Mouse (Mus musculus): ENCODE data around the gene Rnasek.
A peak's percentile ranks its signal among the peaks of the same experiment; 100 is the strongest.

Rnasek gene

GRCm38 (mm10) chr11:70235254-70235900 lies 4.3 kb downstream of the Rnasek start:
- peak; percentile 53 for DNase-seq

GRCm38 (mm10) chr11:70234497-70234896 lies 5.1 kb downstream of the Rnasek start:
- peak; percentile 39 for DNase-seq

DNA sequence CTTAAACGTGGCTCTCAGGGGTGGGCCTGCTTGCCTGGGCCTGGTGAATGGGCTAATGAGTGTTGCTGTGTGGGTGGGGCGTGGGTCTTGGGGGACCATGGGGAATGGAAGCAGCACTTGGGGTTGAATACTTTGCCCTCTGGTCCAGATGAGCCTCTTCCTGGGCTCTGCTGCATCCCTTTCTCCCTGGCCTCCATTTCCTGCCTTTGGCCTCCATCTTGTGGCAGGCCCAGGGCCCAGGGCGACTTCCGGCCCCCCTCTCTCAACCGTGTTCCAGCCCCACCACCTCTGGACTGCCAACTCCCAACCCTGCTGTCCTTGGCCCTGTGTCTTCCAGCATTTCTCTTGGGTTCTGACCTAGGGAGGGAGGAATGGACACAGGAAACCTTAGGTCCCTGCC lies 5.6 kb downstream of the Rnasek start:
- DNase-seq, result peak; percentile 53

- DNase-seq, result peak; percentile 69
Measured at GRCm38 (mm10) chr11:70233016-70233415, 6.6 kb downstream of the Rnasek start.

GRCm38 (mm10) chr11:70232546-70232945 lies 7.1 kb downstream of the Rnasek start:
- DNase-seq, result peak; percentile 82

DNA sequence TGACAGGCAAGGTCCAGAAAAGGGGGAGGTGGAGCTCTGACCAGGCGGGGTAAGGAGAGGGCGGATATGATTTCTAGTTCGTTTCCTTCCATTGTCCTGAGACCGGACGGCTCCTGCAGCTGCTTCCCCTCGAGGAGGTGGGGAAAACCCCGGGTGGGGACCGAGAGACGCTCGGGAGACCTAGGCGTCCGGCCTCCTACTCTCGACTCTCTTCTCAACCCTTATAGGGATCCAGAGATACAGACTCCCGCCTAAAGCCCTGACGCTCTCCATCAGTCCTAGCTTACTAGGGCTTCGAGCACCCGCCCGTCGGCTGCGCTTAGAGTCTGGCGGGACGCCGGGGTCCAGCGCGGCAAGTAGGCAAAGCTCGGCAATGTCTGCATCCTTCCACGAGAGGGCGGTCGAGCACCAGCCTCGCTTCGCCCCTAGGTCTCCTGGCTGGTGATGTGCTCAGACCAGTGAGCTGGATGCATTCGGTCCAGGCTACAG lies 9.4 kb downstream of the Rnasek start:
- peak; percentile 81 for DNase-seq

GRCm38 (mm10) chr11:70229260-70230010 lies 10.2 kb downstream of the Rnasek start, which contains the start of gene Bcl6b:
Gene Bcl6b, minus strand, starts transcription at chr11:70229798.
- peak; percentile 50 for DNase-seq

DNA sequence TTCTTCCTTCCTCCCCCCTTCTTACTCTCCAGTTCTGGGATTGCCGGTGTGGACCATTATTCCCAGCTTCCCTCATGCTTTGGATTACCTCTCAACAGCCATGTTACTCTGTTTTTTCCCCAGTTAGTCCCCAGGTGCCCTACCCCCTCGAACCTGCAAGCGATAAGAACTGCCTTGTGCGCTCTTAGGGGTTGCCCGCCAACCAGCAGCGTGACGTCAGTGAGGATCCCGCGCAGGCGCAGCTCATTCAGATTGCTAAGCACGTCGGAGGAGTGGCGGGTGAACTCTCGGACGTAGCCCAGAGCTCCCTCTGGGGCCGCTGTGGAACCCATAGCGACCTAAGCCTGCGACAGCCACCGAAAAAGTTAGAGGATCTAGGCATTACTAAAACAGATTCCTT lies 10.8 kb downstream of the Rnasek start:
- DNase-seq, result peak; percentile 87

DNA sequence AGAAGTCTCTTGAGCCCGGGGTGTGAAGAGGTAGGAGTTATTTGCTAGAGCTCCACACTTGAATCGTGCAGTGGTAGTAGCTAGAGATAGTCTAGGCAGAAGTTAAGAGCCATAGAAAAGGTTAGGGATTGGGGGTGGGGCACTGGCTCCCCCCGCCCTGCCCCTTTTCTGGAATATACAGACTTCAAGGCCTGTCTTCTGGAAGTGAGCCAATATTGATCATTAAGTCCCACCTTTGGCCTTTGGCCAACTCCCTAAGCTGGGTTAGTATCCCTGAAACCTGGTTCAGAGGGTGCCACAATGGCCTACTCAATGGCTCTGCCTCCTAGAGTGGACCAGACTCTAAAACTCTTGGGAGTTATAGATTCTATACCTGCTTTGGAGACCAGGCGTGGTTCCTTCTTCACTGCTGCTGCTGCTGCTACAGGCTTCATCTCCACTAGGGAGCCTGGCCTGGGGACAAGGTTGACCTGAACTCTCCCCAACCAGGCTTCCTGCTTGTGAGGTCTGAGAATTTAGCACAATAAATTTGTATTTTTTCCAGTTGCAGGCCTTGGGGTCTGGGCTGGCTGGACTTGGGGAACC lies 11.9 kb downstream of the Rnasek start:
- peak; percentile 63 for DNase-seq

- DNase-seq, result peak; percentile 36
Measured at GRCm38 (mm10) chr11:70227126-70227525, 12.5 kb downstream of the Rnasek start.

- peak; percentile 60 for DNase-seq
Measured at GRCm38 (mm10) chr11:70226602-70226890, 13.1 kb downstream of the Rnasek start.

GRCm38 (mm10) chr11:70225798-70226601 lies 13.6 kb downstream of the Rnasek start:
- DNase-seq, result peak; percentile 51

DNA sequence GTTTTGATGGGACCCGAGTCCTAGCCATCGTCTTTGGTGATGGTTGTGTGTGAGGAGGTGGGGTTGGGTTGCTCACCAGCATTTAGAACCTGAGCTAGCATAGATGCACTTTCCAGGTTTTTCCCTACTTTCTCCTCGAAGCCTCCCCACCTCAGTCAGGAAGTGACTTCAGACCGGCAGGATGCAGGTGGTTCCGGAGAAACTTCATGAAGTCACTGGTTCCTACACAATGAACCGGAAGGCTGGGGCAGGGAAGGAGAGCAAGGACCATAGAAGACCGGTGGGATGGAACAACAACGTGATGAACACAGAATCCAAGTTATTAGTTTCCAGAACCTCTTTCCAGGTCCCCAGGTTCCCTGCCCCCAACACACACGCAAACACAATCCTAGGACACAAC lies 15.9 kb downstream of the Rnasek start:
- DNase-seq, result peak; percentile 24

GRCm38 (mm10) chr11:70221603-70222500 lies 17.8 kb downstream of the Rnasek start:
- peak; percentile 60 for DNase-seq

DNA sequence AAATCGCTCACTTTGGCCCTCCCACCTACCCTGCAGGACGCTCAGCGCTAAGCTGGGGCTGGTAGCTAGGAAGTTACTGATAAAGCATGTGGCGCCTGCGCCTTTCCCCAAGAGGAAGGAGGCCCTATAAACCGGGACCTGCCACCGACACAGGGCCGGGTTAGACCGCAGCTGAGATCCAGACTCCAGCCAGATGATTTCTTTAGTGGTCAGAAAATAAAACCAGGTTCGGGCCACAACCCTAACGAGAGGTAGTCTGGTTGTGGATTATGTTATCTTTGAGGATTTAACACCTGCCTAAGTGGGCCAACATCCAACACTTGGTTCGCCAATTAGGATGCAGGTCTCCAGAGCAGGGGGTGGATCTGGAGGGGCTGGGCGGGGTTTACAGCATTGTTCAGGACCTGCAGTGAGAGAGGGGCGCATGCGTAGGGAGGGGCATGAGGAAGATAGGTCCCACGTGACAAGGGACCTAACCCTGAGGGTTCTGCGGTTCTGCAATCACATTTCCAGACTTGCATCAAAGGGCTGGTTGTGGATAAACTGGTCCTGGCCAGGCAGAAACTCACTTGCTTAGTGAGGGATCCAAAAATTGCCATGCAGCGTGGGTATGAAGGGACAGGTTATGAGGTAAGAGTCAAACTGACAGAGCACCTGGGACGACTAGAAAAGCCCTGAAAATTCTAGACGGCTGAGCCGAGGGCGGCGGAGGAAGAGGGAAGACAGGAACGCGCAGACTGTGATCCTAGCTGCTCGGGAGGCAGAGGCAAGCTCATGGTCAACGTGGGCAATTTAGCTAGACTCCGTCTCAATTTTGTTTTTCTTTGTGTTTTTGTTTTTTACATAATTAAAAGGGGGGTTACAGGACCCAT lies 18.7 kb downstream of the Rnasek start, which contains the start of gene Slc16a13:
Gene Slc16a13 (minus strand): TSS at position 334 of the 872 bp plus-strand sequence.
- DNase-seq, result peak; percentile 99

DNA sequence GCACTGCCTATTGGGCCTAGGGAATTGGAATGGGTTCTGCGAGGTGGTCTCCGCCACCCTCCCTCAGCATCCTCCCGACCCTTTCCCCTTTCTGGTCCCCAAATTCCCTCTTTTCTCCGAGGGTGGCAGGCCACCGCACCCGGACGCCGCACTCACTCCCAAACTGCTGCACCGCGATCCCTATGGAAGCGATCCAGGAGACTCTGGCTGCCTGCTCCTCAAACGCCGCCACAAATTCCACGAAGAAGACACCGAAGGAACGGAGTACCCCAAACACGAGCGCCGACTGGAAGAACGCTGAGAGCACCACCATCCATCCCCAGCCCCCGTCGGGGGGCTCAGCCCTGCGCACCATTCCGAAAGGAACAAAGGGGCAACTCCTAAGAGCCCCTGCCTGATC lies 19.3 kb downstream of the Rnasek start:
- no peak for DNase-seq

DNA sequence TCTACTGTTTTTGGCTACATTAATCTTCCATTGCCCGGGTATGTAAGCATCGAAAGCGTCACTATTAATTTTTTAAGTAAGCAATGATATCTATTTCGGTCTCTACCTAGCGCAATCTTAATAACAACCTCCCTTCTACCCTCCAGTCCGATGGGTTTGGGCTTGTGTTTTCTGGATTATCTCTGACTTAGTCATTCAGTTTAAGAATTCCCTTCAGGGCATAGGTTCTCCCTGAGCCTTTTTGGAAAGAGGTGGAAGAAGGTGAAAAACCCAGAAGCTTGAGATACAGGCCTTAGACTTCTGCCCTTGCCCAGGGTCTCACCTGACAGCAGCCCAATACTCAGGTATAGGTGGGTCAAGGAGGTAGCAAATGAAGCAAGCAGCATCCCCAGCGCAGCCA lies 19.8 kb downstream of the Rnasek start:
- no peak for DNase-seq

- DNase-seq, result peak; percentile 59
Measured at GRCm38 (mm10) chr11:70218741-70219470, 20.7 kb downstream of the Rnasek start.

DNA sequence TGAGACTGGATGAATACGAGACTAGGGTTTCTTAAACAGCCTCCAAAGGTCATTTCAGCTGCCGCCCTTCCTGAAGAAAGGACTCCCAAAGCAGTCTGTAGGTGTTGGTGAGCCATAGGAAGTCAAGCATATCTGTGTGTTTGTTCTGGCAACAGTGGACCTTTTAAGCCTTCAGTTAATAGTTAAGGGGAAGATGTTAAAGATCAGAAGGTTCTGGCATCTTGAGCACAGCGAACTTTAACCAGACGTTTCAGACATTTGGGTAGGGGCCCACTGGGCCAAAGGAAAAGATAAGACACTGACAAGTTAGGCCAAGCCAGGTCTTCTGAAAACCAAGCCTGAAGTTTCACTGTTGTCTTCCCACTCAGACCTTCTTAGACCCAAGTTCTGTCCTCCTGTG lies 21.6 kb downstream of the Rnasek start:
- no peak for DNase-seq

DNA sequence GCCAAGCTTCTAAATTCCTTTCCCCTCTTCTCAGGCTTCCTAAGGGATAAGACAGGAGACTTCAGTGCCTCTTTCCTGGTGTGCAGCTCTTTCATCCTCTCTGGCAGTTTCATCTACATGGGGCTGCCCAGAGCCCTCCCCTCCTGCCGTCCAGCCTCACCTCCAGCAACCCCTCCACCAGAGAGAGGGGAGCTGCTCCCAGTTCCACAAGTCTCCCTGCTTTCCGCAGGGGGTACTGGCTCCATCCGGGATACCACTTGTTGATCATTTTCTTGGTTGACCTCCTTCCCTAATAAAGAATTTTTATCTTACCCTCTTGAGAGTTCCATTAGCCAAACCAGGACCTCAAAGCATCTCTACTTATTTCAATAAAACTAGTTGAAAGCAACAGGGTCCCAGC lies 23.5 kb downstream of the Rnasek start:
- DNase-seq, result peak; percentile 47
